Comparison of ENCODE assay signal across 28 mouse cellular contexts in genomic region chr1:55264385-55264784, GRCm38 (mm10). TPM values are rescaled to one million over a fixed set of nuclear protein-coding genes. Genes with fewer than 3 reads are reported as not detected.
DNase-seq lines count a peak whose midpoint lies in the region; ATAC-seq and TF ChIP-seq lines count a peak whose summit lies in the region.
"Had no signal": no experiment of that assay in that cellular context is flagged by ENCODE, and none has a peak within 500 bp of the region (broad histone marks: within the 10 kb centered on the region; RNA-seq: fewer than 3 reads in every experiment).

No protein-coding gene starts in this region.

- TF ChIP-seq RAD21 in MEL (IDR thresholded peaks at IDR 0.05; ENCODE audit: low read depth, low read length) = no peak

- H3K27ac ChIP-seq in MEL (ENCODE audit: control insufficient read depth, low read depth, low read length) = peak overlapping the region; percentile 89
- H3K27ac ChIP-seq in liver, embryonic 14.5 days = no peak overlapping the region
- H3K27ac ChIP-seq: embryonic facial prominence, embryonic 10.5 days; embryonic facial prominence, embryonic 13.5 days; forebrain, embryonic 12.5 days; heart, adult 2 months; heart, embryonic 10.5 days; heart, embryonic 13.5 days; hindbrain, embryonic 14.5 days; hindbrain, postnatal 0 days had no signal

- TF ChIP-seq CTCF in MEL (IDR thresholded peaks at IDR 0.05 in 2 of 3, conservative IDR thresholded peaks at IDR 0.05 in 1 of 3; ENCODE audit: control insufficient read depth in 1 of 3, insufficient read depth in 1 of 3, low read depth in 2 of 3, low read length in 3 of 3, poor library complexity in 1 of 3, severe bottlenecking in 1 of 3) = no peak
- no peak for TF ChIP-seq CTCF in liver, embryonic 14.5 days (IDR thresholded peaks at IDR 0.05; ENCODE audit: low read depth)

- no peak overlapping the region for H3K4me2 ChIP-seq in liver, embryonic 14.5 days (ENCODE audit: low read depth)
- H3K4me2 ChIP-seq: embryonic facial prominence, embryonic 13.5 days; forebrain, embryonic 12.5 days; heart, embryonic 13.5 days; hindbrain, embryonic 14.5 days had no signal

- peak; percentile 93 to 96 for TF ChIP-seq EP300 in MEL (IDR thresholded peaks at IDR 0.05; ENCODE audit: low read depth in 1 of 2, low read length in 2 of 2)
- no peak for TF ChIP-seq EP300 in liver, embryonic 14.5 days (IDR thresholded peaks at IDR 0.05; ENCODE audit: low read depth)

- H3K36me3 ChIP-seq in MEL (ENCODE audit: control insufficient read depth in 1 of 2, insufficient read depth in 2 of 2, low read length in 2 of 2) = peaks cover 0 to 19% of the 10 kb centered on the region in 2 experiments; a peak in 2 of 4 replicates
- H3K36me3 ChIP-seq in liver, embryonic 14.5 days (replicated peaks; ENCODE audit: control insufficient read depth, insufficient read depth, low read depth) = no peaks in the 10 kb centered on the region
- H3K36me3 ChIP-seq: embryonic facial prominence, embryonic 10.5 days; embryonic facial prominence, embryonic 13.5 days; forebrain, embryonic 12.5 days; heart, embryonic 10.5 days; heart, embryonic 13.5 days had no signal

- TF ChIP-seq POLR2A in MEL (IDR thresholded peaks at IDR 0.05; ENCODE audit: control insufficient read depth in 1 of 2, insufficient read depth in 1 of 2, low read depth in 1 of 2, low read length in 2 of 2, poor library complexity in 1 of 2) = no peak

- no peaks in the 10 kb centered on the region for H3K27me3 ChIP-seq in MEL (ENCODE audit: control insufficient read depth in 1 of 2, insufficient read depth in 2 of 2, low read length in 2 of 2)
- no peaks in the 10 kb centered on the region for H3K27me3 ChIP-seq in liver, embryonic 14.5 days (ENCODE audit: control insufficient read depth, insufficient read depth, low read length)
- H3K27me3 ChIP-seq: embryonic facial prominence, embryonic 13.5 days; forebrain, embryonic 12.5 days; heart, embryonic 13.5 days; Patski had no signal

- H3K4me1 ChIP-seq in MEL (ENCODE audit: control insufficient read depth in 1 of 2, insufficient read depth in 2 of 2, low read length in 2 of 2) = peaks cover 13 to 14% of the 10 kb centered on the region in 2 experiments
- peaks cover 0 to 8% of the 10 kb centered on the region in 2 experiments; a peak in 1 of 4 replicates for H3K4me1 ChIP-seq in liver, embryonic 14.5 days (replicated peaks; ENCODE audit: control insufficient read depth in 2 of 2, insufficient read depth in 2 of 2, low read length in 1 of 2)
- H3K4me1 ChIP-seq: embryonic facial prominence, embryonic 10.5 days; embryonic facial prominence, embryonic 13.5 days; forebrain, embryonic 12.5 days; heart, embryonic 13.5 days had no signal

- peak overlapping the region; percentile 52 for H3K9ac ChIP-seq in MEL (ENCODE audit: control insufficient read depth, low read depth, low read length, poor library complexity, severe bottlenecking)
- H3K9ac ChIP-seq in liver, embryonic 14.5 days (replicated peaks) = no peak overlapping the region
- H3K9ac ChIP-seq: embryonic facial prominence, embryonic 13.5 days; forebrain, embryonic 12.5 days; heart, embryonic 13.5 days; hindbrain, embryonic 14.5 days had no signal

- no peaks in the 10 kb centered on the region for H3K79me2 ChIP-seq in MEL (ENCODE audit: control insufficient read depth, insufficient read depth, low read length, poor library complexity)

- no peaks in the 10 kb centered on the region for H3K9me3 ChIP-seq in MEL (replicated peaks; ENCODE audit: insufficient read depth, low read length)
- H3K9me3 ChIP-seq in liver, embryonic 14.5 days (ENCODE audit: control insufficient read depth, low read length) = no peaks in the 10 kb centered on the region
- H3K9me3 ChIP-seq: embryonic facial prominence, embryonic 10.5 days; embryonic facial prominence, embryonic 13.5 days; forebrain, embryonic 12.5 days; heart, embryonic 10.5 days; heart, embryonic 13.5 days had no signal

- ATAC-seq in liver, embryonic 14.5 days (ENCODE audit: insufficient read depth) = 0 out of 2 replicates have a peak, but pooled peaks have one; percentile 15
- ATAC-seq: CD4-positive, CD25-positive, alpha-beta regulatory T cell, adult 4 months; forebrain, embryonic 16.5 days; hindbrain, postnatal 0 days; inflammation-experienced regulatory T-cells, adult 6 months; Patski had no signal

- H3K4me3 ChIP-seq in MEL (ENCODE audit: control insufficient read depth in 1 of 2, insufficient read depth in 1 of 2, low read depth in 2 of 2, low read length in 2 of 2) = peak overlapping the region; percentile 16 to 62
- no peak overlapping the region for H3K4me3 ChIP-seq in liver, embryonic 14.5 days (ENCODE audit: insufficient read depth in 1 of 2, low read depth in 2 of 2, low read length in 2 of 2)
- H3K4me3 ChIP-seq: embryonic facial prominence, embryonic 10.5 days; embryonic facial prominence, embryonic 13.5 days; erythroblast, embryonic 14.5 days; forebrain, embryonic 12.5 days; heart, adult 2 months; heart, embryonic 10.5 days; heart, embryonic 13.5 days had no signal

- DNase-seq in MEL (ENCODE audit: low read depth, low spot score) (peak; percentile 84), MEL-GATA-1-ER (ENCODE audit: extremely low read depth, low read depth) (peak; percentile 89)
- no peak for DNase-seq in liver, embryonic 14.5 days (ENCODE audit: low read depth in 3 of 3, low spot score in 3 of 3)
- DNase-seq in kidney, adult 8-10 months = no peak
- no peak for DNase-seq in cerebellum, postnatal 10 days
- DNase-seq in cerebellum, postnatal 4 days (ENCODE audit: low spot score in 2 of 2) = no peak
- DNase-seq: adrenal gland, postnatal 10 days; adrenal gland, postnatal 36 days; cerebellum, adult 18-20 months; cerebellum, adult 9-10 months; embryo, embryonic 11 days; gastrocnemius, postnatal 10 days; gastrocnemius, postnatal 36 days; heart, adult 2 months; heart, postnatal 14 days; heart, postnatal 4 days had no signal

- 4% methylated on average over 2 of the region's 2 CpGs for WGBS in liver, embryonic 14.5 days (ENCODE audit: insufficient replicate concordance)

TF ChIP-seq in MEL, 35 proteins besides CTCF, POLR2A, EP300 and RAD21 (continues in another document):
- peak; percentile 65; the same call in 1 of the 2 replicates for TF ChIP-seq BHLHE40 (IDR thresholded peaks at IDR 0.05; ENCODE audit: borderline replicate concordance, low read depth, low read length)
- no peak for TF ChIP-seq MYC (IDR thresholded peaks at IDR 0.05; ENCODE audit: low read depth, low read length)
- TF ChIP-seq MXI1 (IDR thresholded peaks at IDR 0.05; ENCODE audit: low read depth, low read length) = no peak
- no peak for TF ChIP-seq USF1 (IDR thresholded peaks at IDR 0.05; ENCODE audit: low read depth, low read length)
- peak; percentile 65 for TF ChIP-seq ETS1 (IDR thresholded peaks at IDR 0.05; ENCODE audit: low read depth, low read length)
- TF ChIP-seq ZNF384 (IDR thresholded peaks at IDR 0.05; ENCODE audit: low read depth, low read length) = peak; percentile 74
- no peak for TF ChIP-seq NRF1 (IDR thresholded peaks at IDR 0.05; ENCODE audit: insufficient read depth, low read depth, low read length, poor library complexity, severe bottlenecking)
- no peak for TF ChIP-seq E2F4 (IDR thresholded peaks at IDR 0.05; ENCODE audit: borderline replicate concordance, low read depth, low read length)
- no peak for TF ChIP-seq TAL1 (IDR thresholded peaks at IDR 0.05; ENCODE audit: low read length)
- no peak for TF ChIP-seq USF2 (IDR thresholded peaks at IDR 0.05; ENCODE audit: borderline replicate concordance in 1 of 2, insufficient read depth in 1 of 2, low read depth in 1 of 2, low read length in 2 of 2)
- no peak for TF ChIP-seq KAT2A (conservative IDR thresholded peaks at IDR 0.05; ENCODE audit: low read depth, low read length)
- no peak for TF ChIP-seq CHD2 (IDR thresholded peaks at IDR 0.05; ENCODE audit: low read length)
- no peak for TF ChIP-seq ZC3H11A (IDR thresholded peaks at IDR 0.05; ENCODE audit: low read depth, low read length)
- no peak; the same call in 1 of the 2 replicates for TF ChIP-seq MAX (IDR thresholded peaks at IDR 0.05; ENCODE audit: low read length)
- TF ChIP-seq RCOR1 (IDR thresholded peaks at IDR 0.05; ENCODE audit: low read depth, low read length) = peak; percentile 81
- TF ChIP-seq MYB (IDR thresholded peaks at IDR 0.05; ENCODE audit: low read depth, low read length) = peak; percentile 58
- no peak for TF ChIP-seq ELF1 (IDR thresholded peaks at IDR 0.05; ENCODE audit: low read depth, low read length)
- peak; percentile 42; the same call in 1 of the 2 replicates for TF ChIP-seq HCFC1 (IDR thresholded peaks at IDR 0.05; ENCODE audit: low read depth, low read length)
- TF ChIP-seq TBP (IDR thresholded peaks at IDR 0.05; ENCODE audit: low read depth, low read length) = peak; percentile 59; the same call in 1 of the 2 replicates
- no peak for TF ChIP-seq NELFE (IDR thresholded peaks at IDR 0.05; ENCODE audit: low read depth, low read length)
- TF ChIP-seq GABPA (IDR thresholded peaks at IDR 0.05; ENCODE audit: low read depth, low read length) = no peak
- TF ChIP-seq GATA1 (IDR thresholded peaks at IDR 0.05; ENCODE audit: low read depth, low read length) = peak; percentile 95
- no peak for TF ChIP-seq ZMIZ1 (IDR thresholded peaks at IDR 0.05; ENCODE audit: low read depth, low read length)
- TF ChIP-seq UBTF (IDR thresholded peaks at IDR 0.05; ENCODE audit: borderline replicate concordance, insufficient read depth, low read depth, low read length) = no peak
- no peak for TF ChIP-seq POLR2AphosphoS2 (IDR thresholded peaks at IDR 0.05; ENCODE audit: low read length)
- peak; percentile 71 for TF ChIP-seq SIN3A (IDR thresholded peaks at IDR 0.05; ENCODE audit: low read length)
- no peak; the same call in 1 of the 2 replicates for TF ChIP-seq MAZ (IDR thresholded peaks at IDR 0.05; ENCODE audit: low read depth, low read length)
- TF ChIP-seq ZKSCAN1 (IDR thresholded peaks at IDR 0.05; ENCODE audit: low read depth, low read length) = no peak
- TF ChIP-seq TCF12 (IDR thresholded peaks at IDR 0.05; ENCODE audit: low read depth, low read length) = peak; percentile 93

RNA-seq across cellular contexts. Expression of gene Mars2, which starts 27.4 kb away (rescaled TPM):
- 6.6 and 7.6 TPM in 2 replicates for total RNA-seq in MEL (2012; rRNA removed)
- polyA plus RNA-seq in MEL (2012; ENCODE audit: insufficient read depth in 1 of 2, insufficient read length in 2 of 2, low read depth in 1 of 2, low replicate concordance in 2 of 2, missing spikeins in 1 of 2) = 10 to 100 TPM in 1 of 2 experiments, 1 to 10 TPM in 1; 6.0 to 12.8 TPM
- 1.6 and 1.9 TPM in 2 replicates for polyA plus RNA-seq in liver, embryonic 14.5 days (2012; rRNA removed)
- polyA plus RNA-seq in liver, embryonic 14.5 days (2014; fragmentation: Nextera tagmentation; extraction: Ambion mirVana) = 2.1 and 2.2 TPM in 2 replicates

RNA-seq across cellular contexts. Expression of gene Rftn2, which starts 37.8 kb away (rescaled TPM):
- not detected in 2 replicates for total RNA-seq in MEL (2012; rRNA removed)
- polyA plus RNA-seq in MEL (2012; ENCODE audit: insufficient read depth in 1 of 2, insufficient read length in 2 of 2, low read depth in 1 of 2, low replicate concordance in 2 of 2, missing spikeins in 1 of 2) = under 1 TPM in 1 of 2 experiments, not detected in 1; 0.01 TPM
- polyA plus RNA-seq in liver, embryonic 14.5 days (2012; rRNA removed) = 0.28 and 0.38 TPM in 2 replicates
- 0.37 and 0.62 TPM in 2 replicates for polyA plus RNA-seq in liver, embryonic 14.5 days (2014; fragmentation: Nextera tagmentation; extraction: Ambion mirVana)
- polyA plus RNA-seq: erythroblast, embryonic 14.5 days had no signal

Comparison
In these comparisons a context has a peak if more than half of its experiments do, and no peak if none do; other contexts are left out.
1. DNase-seq: peak in MEL (single experiment) and MEL-GATA-1-ER (single experiment); none in liver, embryonic 14.5 days (0 of 3), kidney, adult 8-10 months (0 of 2), cerebellum, postnatal 10 days (0 of 2) and cerebellum, postnatal 4 days (0 of 2).
2. H3K4me3 ChIP-seq: peak in MEL (2 of 2); none in liver, embryonic 14.5 days (0 of 2).